Mouse (Mus musculus): ENCODE data around the gene Galnt3.
A peak's percentile ranks its signal among the peaks of the same experiment; 100 is the strongest.

Gene Galnt3

DNA sequence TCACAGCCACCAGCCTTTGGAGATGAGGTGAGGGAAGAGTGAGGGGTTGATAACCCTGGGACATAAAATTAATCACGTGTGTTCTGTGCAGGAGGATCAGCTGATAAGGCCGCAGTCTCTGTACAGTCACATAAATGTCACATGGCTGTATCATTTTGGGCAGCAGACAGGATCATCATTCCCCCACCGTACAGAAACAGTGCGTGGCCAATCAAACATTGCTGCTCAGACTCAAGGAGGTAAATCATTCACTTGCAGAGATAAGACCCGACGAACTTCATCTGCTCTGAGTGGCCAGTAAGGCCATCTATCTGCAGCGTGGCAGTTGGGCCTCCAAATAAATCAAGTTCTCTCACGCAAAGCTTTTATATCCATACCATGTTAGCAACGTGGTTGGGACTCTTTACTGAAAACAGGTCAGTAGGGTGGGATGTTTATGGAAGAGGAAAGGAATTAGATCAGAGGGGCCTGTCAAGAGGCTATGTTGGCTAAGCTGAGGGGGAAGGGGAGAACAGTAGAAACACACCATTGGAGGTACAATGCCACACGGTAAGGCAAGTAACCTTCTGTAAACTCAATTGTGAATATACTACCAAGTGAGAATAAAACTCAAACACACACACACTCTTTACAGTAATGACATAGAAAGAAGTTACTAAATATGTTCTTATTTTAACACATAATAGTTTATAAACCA is 20.9 kb downstream of the Galnt3 start:
- DNase-seq: no peak

DNA sequence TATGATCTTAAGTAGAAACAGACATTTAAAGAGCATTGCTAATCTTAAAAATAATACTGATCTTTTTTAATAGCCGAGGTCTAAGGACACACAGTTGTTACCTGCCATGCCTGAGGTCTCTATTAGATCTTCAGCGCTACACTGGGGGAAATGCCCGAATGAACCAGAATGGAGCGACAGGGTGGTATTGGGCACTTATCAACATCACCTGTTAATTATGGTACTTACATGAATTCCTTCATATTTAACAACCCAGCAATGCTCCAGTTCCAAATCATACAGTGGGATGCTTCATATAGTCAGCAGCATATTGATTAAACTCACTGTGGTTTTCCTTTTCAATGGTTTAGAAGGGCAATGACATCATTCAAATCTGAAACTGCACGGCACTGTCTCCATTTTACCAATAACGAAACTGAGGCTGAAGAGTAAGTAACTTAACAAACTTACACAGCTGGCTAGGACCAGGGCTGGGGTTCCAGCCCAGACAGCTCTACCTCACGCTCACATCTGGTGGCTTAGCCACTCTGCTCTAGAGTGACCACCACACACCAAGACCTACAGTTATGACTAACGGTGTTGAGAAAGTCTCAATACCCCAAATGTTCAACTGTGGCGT is 23.0 kb downstream of the Galnt3 start:
- DNase-seq: no peak

DNA sequence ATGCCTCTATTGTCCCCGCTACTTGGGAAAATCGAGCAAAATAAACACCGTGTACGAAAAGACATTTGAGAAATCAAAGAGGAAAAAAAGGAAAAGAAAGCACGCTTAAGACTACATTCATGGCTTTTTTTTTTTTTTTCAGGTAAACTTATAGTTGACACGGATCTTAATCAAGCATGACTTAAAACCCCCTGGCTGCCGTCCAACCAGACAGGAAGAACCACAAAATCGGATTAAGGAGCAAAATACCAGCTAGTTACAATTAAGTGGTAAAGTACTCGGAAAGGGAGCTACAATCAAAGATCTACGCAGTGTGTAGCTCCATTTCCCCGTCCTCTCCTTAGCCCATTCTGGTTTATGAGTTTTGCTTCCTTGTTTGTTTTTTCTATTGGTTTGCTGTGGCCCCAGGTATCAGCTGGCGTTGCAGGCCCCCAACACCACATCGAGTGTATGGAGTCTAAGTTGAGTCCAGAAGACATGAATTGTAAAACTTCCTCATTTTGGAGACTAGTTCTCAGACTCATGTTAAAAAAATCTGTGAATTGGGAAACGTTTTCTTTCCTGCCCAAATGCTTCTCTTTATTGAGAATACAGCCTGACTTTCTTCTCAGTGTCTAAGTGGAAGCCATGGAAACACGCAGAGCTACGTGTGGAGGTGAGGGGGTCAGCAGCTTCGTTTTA is 24.0 kb downstream of the Galnt3 start:
- DNase-seq: no peak

DNA sequence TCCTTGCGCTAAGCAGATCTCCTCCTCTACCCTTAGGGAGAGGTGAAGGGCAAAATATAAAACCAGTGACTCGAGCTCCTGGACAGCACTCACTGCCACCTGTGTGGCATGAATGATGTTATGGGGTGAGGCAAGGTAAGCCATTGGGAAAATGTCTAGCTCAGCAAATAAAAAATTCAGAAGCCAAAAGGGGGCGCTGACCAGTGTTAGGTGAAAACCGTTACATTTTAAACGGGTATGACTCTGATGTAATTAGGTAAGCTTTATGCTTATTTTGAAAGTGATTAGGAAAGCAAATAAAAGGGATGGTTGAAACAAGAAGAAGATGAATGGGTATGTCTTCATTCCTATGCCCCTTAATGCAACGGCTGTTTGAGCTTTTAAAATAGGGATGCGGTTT is 24.6 kb downstream of the Galnt3 start:
- no peak for DNase-seq

DNA sequence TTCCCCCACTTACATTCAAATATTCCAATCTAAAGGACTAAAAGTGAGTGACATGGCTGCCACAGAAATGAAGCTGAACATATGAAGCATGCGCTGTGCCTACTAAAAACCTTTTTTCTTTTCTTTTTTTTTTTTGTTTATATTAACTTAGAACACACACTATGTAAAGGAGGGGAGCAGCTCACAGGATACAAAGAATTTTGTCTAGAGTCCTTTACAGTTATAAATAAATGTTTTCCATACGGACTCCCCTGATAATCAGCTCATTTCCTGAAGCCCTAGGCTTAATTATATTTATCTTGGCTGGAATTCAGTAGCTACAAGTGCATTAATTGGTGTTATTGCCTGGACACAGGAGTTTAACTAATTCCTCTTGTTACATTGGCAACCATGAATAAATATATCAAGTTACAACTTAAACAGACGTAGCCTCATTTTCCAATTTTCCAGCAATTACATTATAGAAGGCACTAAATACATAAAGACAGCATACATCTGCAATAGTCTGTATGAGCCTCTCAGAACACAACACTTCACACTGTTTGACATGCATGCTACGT is 30.1 kb downstream of the Galnt3 start:
- DNase-seq: no peak

DNA sequence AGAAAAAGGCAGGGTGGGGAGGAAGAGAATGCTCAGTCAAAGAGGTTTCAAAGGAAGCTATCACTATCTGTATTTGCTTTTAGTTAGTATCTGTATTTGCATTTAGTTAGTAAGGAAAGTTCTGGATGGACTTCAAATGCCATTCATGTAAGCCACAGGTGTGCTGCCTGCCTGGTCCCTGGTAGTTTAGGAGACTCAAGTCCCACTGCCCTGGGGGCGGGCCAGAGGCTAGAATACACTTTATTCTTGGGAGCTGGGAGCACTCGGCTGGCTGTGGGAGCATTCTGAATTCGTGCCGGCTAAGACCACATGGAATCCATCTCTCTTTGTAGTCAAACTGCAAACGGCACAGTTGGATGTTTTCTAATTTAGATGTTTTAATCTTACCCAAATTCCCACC is 33.5 kb downstream of the Galnt3 start:
- no peak for DNase-seq

DNA sequence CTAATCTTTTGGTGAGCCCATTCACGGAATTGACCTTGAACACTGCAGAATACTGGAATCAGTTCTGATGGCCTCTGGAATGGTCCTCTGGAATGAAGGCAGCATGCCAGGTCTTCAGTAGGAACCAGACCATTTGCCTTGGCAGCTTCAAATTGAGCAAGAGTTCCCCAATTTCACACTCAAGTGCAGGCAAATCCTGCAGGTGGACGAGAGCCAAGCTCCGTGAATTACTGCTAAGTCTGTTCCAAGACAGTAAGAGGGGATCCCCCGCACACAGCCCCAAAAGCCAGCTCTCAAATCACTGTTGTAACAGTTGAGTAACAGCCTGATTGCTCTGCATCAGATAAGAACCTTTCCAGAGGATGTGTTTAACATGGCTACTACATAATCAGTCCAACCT is 42.9 kb downstream of the Galnt3 start:
- peak in 1 of 2 experiments; percentile 8 for DNase-seq

DNA sequence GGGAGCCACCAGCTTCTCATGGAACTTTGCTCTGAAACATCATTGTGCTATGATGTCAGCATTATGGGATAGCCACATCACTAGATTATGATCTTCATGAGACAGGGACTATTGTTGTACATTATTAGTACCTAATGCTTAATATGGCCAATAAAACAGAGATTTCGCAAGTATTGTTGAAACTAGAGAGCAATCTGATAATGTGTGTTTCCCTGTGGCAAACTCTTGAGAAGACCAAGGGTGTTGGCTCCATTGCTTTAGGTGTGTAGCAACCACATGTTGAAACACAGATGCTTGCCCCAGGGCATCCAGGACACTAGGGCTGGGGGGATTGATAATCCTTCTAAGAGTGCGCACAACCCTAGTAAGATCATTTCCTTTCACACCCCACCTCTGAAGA is 44.1 kb downstream of the Galnt3 start:
- DNase-seq: no peak

DNA sequence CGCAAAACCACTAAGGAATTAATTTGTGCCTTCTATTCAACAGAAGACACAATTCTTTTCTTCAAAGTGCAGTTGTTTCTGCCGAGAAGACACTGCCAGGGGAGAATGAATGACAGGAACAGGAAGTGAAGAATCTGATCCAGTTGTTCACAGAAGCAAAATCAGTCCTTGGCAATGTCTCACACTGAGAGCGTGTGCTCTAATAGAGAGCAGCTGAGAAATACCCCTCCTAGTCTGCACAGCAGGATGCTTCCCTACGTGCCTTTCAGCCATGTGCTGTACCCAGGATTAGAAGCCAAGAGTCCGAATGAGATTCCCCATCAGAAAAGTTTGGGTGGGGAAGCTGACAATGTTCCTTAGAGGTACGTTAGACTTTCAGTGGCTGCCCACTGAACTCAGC is 55.3 kb downstream of the Galnt3 start:
- no peak for DNase-seq

DNA sequence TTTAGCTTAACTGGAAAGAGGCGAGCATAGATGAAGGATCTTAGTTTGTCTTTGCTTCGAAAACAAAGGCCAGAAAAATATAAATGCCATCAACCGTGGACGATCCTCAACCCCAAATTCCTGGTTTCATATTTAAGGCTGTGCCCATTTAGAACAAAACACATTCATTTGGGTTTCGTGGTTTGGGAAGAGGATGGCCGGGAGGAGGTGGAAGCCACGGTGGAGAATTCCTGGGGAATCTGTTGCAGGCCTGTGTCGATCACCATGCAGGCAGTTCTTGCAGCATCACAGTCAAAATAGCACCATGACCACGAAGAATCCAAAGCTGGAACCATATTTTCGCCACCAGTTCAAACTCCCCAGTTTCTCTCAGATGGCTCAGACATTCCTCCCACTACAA is 61.5 kb downstream of the Galnt3 start:
- no peak for DNase-seq

DNA sequence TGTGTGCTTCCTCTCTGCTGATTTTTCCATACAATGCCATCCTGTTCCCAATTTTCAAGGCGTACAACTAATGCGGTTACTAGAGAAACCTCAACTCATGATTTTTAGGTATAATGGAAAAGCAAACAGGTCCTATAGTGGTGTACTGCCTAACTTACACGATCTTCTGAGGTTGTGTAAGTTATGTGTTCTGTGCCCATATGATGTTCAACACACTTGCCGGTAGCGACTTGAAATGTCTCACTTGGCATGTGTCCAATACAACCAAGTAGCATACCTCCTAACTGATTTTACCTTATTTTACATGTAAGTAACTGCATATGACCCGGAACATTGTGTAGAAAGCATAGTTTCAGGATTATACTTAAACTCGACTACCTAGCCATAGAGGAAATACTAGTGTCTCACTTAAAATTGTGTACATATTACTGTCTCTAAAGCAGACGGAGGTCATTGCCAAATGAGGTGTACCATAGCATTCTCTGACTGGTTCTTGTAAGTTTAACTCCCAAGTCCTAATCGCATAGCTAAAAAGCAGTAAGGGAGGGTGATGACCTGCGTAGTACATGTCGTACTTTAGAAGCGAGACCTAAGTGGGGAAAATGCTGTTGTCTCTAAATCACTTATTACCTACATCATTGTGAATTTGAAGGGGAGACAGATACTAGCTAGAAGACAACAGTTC is 80.2 kb downstream of the Galnt3 start:
- no peak for DNase-seq

DNA sequence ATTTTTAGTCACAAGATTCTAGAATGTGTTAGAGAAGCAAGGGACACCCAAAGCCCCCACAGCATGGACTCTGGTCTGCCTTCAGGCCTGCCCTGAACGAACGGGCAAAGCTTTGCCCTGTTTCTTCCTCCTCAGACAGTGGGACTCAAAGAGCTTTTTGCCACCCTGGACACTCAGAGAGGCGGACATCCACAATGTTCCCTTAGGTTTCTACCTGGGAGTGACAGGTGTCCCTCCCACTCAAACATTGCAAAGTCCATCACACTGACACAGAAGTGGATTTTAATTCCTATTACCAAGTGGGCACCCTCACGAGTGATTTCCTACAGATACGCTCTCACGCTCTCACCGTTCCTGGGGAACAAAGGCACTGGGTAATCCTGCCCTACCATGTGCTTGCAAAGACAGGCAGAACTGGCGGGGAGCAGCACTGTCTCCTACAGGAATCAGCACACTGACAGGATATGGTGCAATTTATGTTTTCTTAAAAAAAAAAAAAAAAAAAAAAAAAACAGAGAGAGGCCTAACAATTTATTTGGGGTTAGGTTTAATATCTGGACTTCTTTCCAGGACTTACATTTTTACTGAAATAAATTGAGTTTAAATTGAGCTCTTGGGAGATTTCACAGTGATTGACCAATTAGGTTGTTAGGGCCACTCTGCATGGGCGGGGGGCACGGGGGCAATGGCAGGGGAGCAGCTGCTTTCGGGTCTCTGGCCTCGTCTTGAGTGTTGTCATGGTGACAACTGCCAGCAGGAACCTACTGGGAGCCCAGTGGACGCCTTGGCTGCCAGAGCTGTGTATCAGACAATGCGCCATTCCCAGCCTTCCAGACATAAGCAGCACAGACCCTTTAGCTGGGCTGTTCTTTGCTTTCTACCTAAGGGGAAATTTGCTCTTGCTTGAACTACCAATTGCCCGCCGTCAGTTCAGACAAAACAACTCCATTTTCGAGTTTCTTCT is 81.1 kb downstream of the Galnt3 start:
- DNase-seq: no peak

DNA sequence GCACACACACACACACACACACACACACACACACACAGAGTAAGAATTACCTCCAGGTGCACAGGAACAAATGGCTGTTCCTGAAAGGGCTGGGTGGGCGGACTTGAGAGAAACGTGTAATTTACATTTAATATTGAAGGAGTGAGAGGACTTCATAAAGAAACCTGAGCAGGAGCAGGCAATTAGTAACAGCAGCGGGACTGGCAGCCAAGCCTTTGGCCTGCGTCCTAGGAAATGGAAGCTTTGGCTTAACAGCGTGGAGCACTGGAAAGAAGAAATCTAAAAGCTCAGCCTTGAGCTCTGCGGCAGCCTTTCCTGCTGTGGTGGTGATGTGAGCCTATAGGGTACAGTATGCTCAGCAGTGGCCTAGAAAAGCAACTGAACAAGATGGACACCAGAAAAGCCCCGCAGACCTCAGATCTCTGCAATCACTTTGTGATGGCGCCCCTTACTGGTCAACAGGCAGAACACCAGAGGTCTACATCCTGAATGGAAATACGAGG is 82.8 kb downstream of the Galnt3 start:
- peak in 1 of 2 experiments; percentile 10 for DNase-seq

DNA sequence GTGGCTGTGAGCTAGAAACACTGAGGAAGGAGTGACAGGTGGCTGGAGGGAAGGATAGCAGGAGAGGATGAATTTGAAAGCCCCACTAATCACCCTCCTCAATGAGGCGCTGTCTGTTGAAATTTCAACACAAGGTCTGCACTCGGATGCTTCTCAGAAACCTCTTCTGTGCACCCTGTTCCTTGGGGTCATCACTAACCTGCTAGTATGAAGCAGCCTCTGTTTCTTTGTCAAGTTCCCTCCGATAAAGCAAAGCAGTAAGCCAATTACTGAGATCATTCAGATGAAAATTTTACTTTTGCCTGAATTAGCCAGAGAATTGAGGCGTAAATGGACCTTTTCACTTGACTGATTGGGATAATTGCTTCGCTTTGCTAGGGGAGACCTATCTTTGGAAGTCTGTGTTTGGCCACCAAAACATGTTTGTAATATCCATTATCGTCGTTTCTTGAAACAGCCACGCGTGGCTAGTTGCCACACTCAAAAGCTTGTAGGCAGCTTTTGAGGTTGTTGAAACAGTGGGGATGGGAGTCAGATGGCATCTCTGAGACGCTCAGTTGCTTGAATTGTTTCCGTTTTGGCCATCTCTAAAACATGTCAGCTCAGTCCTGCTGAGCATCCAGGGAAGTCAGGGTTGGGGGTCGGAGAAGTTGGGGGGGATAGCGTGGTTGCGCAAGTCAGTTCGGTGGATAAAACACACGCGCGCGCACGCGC is 83.4 kb downstream of the Galnt3 start:
- DNase-seq: no peak

DNA sequence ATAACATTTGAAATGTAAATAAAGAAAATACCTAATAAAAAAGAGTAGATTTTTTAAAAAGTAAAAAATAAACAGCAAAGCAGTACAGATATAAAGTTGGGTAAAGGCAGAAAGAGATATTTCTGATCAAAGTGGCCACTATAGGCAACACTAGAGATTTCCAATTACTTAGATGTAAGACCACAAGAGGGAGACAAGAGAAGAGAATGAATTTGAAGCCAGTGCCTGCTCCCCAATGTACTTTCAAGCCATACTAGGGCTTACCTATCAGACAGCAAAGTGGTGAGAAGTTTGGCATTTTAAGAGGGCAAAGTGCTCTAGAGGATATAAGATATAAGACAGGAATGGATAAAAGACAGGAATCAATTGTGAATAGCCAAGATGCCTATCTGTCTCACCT is 84.2 kb downstream of the Galnt3 start:
- no peak for DNase-seq

DNA sequence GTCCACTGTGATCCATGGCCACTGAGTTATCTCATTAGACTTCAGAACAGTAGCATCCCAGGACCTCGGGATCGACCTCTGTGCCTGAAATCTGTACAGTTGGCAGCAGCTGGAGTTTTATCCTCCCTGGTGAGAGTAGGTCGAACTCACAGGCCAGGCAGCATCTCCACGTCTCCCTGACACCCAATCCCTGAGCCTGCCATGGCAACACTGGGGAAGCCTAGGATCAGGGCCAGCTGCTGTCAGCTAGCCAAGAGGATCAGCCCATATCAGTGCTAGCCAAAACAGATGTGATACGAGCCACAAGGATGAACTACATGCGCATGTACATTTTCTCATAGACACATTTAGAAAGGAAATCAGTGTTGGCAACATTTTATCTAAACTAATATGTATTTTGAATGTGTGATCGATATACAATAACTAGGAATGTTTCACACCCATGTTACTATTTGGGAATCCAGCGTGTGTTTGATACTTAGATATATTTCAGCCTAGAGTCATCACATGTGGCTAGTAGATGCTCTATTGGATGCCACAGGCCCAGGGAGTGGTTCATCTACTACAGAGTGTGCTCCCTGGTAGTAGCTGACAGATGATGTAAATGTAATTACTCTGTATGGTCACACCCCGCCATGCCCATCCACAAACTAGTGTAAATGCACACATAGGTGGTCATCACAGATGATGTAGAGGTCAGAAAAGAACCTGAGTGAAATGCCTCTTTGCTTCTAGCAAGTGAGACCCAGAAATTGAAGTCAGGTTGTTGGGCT is 89.7 kb downstream of the Galnt3 start:
- no peak for DNase-seq

Measured in lung, adult 18-20 months (tissue).